Mouse (Mus musculus) macrophage (primary cell): Measurements from ENCODE around the gene Cnnm2. TPM values are rescaled to one million over a fixed set of nuclear protein-coding genes. Genes with fewer than 3 reads are reported as not detected.

Source experiments
- H3K27ac ChIP-seq: fragments of 350-480 bp; formaldehyde crosslinking; 2 replicates; pipeline ENCODE4 v1.9.0; 2021
- H3K36me3 ChIP-seq: fragments of 350-480 bp; formaldehyde crosslinking; 2 replicates; pipeline ENCODE4 v1.9.0; 2021; ENCODE audit errors: inconsistent target
- H3K4me3 ChIP-seq: fragments of 350-480 bp; formaldehyde crosslinking; 2 replicates; pipeline ENCODE4 v1.9.0; 2021; ENCODE audit errors: inconsistent target
- H3K79me2 ChIP-seq: fragments of 350-480 bp; formaldehyde crosslinking; 2 replicates; pipeline ENCODE4 v1.9.0; 2021; ENCODE audit errors: inconsistent target
- WGBS: methylation state at CpG from one replicate; pipeline ENCODE4 v1.1.7; 2026; ENCODE audit warnings: inconsistent platforms; ENCODE audit not compliant: missing documents; 5-methylcytosine and 5-hydroxymethylcytosine counted together
- polyA plus RNA-seq: library from polyadenylated mRNA; stranded (reverse); fragments of 250-400 nt; gene quantifications from 3 replicates; pipeline ENCODE4 v1.2.4, GENCODE M21; 2018; ENCODE audit warnings: inconsistent platforms

Gene Cnnm2
- polyA plus RNA-seq, 1 experiment from 2014 or later = 11.9 TPM

DNA sequence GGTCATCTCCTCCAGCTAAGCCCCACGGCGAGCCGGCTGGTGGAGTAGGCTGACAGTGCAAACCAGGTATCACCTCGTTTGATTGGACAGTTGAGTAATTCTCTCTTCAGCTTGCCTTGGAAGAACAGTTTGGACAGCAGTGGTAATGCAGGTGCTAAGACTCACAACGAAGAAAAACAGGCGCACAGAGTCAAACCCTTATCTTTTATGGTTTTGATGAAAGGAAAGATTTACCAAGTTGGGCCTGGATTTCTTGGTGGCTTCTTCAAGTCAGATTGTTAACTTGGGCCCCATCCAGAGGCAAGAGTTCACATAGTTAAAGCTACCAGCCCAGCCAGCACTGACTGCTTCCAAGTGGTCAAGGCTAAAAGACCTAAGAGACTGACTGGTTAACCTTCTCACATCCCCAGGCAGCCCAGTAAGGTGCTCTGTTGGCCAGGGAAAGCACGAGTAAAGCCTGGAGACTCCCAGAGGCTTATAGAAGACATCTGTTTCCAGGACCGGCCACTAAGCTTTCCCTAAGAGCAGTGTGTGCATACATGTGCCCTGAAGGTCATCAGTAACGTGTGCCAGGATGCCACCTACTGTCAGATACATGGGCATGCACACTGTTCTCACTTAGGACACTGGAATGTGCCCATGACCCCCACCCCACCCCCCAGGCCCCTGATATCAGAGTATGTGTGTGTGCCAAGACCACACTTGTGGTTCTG, 96.0 kb downstream of the Cnnm2 start:
- Histone ChIP-seq H3K79me2 (no peaks in the 10 kb centered on the region), H3K36me3 (no peaks in the 10 kb centered on the region), H3K27ac (no peak overlapping the region), H3K4me3 (no peak overlapping the region)
- whole genome bisulfite sequencing = 79% methylated on average over 9 of the region's 9 CpGs

DNA sequence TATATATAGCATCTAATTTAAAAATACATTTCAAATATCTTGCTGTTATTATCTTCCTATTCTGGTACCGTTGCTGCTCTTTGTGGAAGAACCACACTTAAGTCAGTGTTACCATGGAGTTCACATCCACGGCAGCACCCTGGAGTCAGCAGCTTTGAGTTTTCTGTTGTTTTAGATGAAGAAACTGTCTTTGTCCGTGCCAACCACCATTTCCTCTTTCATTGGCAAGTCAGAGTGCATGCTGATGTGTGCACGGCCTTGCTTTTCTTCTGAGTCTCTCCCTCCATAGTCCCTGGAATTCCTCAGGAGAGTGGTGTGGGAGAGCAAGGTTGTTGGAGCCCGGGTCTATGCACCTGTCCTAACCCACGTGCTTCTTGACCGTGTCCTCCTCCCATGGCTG, 96.8 kb downstream of the Cnnm2 start:
- H3K4me3 ChIP-seq = no peak overlapping the region
- H3K36me3 ChIP-seq = no peaks in the 10 kb centered on the region
- H3K27ac ChIP-seq = no peak overlapping the region
- WGBS = 41% methylated on average over 7 of the region's 7 CpGs
- no peaks in the 10 kb centered on the region for H3K79me2 ChIP-seq

DNA sequence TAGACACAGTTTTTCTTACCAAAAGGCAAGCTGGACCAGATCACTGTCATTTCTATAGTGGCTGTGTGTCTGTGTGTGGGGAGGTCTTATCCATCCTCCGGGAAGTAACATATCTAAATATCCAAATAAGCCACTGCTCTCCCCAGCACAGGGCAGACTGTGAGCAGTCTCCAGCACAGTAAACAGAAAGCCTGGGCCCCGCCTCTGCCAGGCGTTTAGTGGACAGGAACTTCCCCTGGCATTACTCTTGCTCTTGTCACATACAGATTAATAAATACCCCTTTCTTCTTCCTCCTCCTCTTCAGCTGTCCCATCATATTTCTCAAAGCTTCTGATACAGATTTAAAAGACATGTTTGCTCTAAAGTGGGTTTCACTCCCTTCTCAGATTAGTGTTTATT, 101.2 kb downstream of the Cnnm2 start:
- Histone ChIP-seq H3K4me3 (no peak overlapping the region), H3K27ac (peak overlapping the region; percentile 54; the same call in 1 of the 2 replicates), H3K79me2 (no peaks in the 10 kb centered on the region), H3K36me3 (no peaks in the 10 kb centered on the region)
- 28% methylated on average over 3 of the region's 3 CpGs for WGBS

DNA sequence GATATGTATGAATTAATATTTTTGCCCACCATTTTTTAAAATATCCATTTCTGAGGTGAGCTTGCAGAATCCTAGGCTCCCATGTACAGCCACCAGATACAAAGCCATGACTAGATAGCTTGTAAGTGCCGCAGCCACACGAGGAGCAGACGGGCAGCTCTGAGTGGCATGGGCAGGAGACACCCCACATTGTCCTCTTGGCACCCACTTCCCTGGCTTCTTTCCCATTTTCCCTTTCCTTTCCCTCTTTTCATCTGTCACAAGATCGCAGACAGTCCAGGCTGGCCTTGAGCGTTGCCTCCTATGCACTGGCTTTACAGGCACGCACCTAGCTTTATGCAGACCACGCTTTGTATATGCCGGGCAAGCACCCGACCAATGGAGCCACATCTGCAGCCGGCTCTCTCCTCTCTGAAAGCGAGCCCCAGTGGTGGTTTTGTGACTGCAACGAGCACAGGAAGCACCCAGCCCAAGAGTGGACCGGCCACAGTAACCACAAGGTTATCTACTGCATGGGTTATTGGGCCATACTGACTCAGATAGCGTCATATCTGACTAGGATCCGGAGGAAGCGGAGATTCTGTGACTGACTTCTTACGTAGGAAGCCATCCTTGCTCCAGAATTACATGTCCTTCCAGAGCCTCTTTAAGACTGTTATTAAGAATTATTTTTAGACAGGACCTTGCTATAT, 102.0 kb downstream of the Cnnm2 start:
- WGBS = 11% methylated on average over 17 of the region's 17 CpGs
- no peaks in the 10 kb centered on the region for H3K79me2 ChIP-seq
- no peaks in the 10 kb centered on the region for H3K36me3 ChIP-seq
- no peak overlapping the region for H3K4me3 ChIP-seq
- peak overlapping the region; percentile 63 for H3K27ac ChIP-seq

DNA sequence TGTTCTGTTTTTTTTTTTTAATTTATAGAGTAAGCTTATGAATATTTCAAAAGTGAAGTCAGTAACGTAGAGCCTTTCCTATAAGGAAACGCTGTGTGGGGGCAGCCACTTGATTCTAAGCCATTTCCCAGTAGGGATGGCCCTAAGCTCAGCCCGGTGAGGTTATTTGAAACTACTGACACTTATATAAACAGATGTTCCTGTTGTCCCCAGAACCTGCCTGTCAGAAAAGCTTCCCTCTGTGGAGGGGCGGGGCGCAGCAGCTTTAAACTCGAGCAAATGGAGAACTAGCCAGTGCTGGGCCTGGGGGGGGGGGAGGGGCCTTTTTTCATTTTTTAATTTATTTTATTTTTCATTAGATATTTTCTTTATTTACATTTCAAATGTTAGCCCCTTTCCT, 102.7 kb downstream of the Cnnm2 start:
- Histone ChIP-seq H3K4me3 (no peak overlapping the region), H3K36me3 (no peaks in the 10 kb centered on the region), H3K27ac (peak overlapping the region; percentile 63), H3K79me2 (no peaks in the 10 kb centered on the region)
- 7% methylated on average over 6 of the region's 6 CpGs for WGBS

DNA sequence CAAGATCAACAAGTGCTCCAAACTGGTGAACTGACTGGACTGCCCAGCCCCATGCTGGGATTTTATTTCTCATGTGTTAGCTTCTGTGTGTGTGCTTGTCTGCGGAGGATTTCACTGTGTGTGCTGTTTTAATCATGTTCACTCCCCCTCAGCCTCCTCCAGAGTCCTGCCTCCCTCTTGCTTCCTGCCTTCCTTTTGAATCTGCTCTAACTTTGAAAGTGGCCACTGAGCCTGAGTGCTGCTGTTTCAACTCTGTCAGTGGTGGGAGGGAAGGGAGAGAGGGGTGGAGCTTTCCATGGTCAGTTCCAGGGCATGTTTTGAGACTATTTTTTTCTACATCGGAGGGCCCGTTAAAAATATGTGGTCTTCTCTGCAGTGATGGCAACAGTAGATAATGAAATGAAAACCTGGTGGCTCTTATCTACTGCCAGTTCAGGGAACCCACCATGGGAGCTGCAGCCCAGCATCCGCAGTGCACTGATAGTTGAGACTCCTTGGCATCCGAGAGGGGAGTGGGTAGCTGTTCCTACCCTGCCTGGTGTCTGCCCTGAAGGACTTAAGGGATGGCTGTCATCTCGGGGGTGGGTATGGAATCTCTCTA, 103.4 kb downstream of the Cnnm2 start:
- H3K36me3 ChIP-seq = no peaks in the 10 kb centered on the region
- no peaks in the 10 kb centered on the region for H3K79me2 ChIP-seq
- 51% methylated on average over 6 of the region's 6 CpGs for WGBS
- H3K4me3 ChIP-seq = no peak overlapping the region
- peak overlapping the region; percentile 63 for H3K27ac ChIP-seq

DNA sequence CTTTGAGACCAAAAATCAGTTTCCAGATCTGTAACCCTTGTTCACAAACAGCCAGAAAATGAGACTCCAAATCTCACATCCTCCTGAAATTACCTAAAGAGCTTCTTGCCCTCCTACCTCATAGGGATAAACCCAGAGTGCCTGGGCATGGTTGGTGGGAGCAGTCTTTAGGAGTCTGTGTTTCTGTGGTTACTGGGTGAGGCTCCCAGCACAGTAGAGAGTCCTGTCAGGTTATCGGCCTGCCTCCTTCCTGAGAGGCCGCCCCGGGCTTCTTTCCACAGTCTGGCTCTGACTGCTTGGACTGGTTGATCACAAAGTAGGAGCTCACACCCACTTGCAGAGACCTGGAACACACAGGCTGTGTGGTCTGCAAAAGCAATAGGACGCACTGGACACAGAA, 104.0 kb downstream of the Cnnm2 start:
- WGBS = 80% methylated on average over 4 of the region's 4 CpGs
- no peaks in the 10 kb centered on the region for H3K79me2 ChIP-seq
- H3K27ac ChIP-seq = no peak overlapping the region
- H3K36me3 ChIP-seq = no peaks in the 10 kb centered on the region
- H3K4me3 ChIP-seq = no peak overlapping the region

DNA sequence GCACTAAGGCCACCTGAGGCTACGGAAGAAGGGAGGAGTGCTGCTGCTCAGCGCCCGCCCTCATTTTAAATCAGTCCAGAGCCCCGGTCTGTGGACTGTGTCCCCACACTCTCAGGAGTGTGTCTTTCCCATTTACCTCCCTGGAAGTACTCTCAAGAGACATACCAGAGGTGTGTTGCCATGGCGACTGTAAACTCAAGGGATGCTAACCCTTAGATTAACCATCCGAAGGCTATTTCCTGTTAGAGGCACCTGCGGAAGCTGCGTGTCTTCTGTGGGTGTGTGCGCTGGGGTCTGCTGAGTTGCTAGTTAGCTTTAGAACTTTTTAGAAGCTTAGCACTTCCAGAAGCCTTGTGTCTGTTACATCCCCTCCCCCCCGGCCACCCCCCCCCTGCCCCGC, 107.7 kb downstream of the Cnnm2 start:
- Histone ChIP-seq H3K4me3 (no peak overlapping the region), H3K36me3 (no peaks in the 10 kb centered on the region), H3K27ac (no peak overlapping the region), H3K79me2 (no peaks in the 10 kb centered on the region)
- WGBS = 51% methylated on average over 9 of the region's 11 CpGs

DNA sequence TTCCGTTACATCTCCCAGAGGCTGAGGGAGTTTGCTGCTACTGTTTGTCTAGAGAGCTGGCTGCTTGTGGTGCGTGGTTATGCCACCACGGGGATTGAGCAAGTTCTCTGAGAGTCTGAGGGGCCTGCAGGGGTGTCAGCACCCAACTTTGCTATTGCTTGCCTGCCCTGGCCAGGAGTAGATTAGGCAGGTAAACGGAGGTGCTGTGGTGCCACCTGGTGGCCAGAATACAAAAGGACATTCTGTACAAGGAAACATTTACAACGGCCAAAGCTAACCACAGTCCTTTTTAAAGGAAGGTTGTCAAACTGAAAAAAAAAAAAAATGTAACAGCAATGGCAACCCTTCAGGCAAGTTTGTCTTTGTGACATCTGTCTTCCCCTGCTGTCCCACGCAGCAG, 108.1 kb downstream of the Cnnm2 start:
- H3K79me2 ChIP-seq = no peaks in the 10 kb centered on the region
- no peak overlapping the region for H3K4me3 ChIP-seq
- H3K36me3 ChIP-seq = no peaks in the 10 kb centered on the region
- 11% methylated on average over 6 of the region's 6 CpGs for WGBS
- no peak overlapping the region for H3K27ac ChIP-seq

DNA sequence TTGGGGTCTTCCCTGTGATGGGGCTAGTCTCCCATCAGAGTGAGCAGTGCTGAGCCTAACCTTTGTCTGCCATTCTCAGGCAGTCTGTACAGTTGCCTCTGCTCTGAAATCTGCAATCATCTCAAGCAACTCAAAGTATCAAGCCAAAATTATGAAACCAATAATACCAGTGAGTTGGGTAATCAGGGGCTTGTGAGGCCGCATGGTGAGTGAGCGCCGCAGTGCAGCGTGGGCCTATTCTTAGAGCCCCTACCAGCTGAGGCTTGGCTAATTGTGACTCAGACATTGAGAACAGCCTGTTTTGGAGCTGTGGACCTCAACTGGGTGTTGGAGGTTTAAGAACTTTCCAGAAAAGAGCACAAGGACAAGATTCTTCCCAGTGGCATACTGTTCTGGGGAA, 109.7 kb downstream of the Cnnm2 start:
- WGBS = 61% methylated on average over 4 of the region's 4 CpGs
- H3K4me3 ChIP-seq = no peak overlapping the region
- H3K36me3 ChIP-seq = no peaks in the 10 kb centered on the region
- H3K79me2 ChIP-seq = no peaks in the 10 kb centered on the region
- no peak overlapping the region for H3K27ac ChIP-seq

DNA sequence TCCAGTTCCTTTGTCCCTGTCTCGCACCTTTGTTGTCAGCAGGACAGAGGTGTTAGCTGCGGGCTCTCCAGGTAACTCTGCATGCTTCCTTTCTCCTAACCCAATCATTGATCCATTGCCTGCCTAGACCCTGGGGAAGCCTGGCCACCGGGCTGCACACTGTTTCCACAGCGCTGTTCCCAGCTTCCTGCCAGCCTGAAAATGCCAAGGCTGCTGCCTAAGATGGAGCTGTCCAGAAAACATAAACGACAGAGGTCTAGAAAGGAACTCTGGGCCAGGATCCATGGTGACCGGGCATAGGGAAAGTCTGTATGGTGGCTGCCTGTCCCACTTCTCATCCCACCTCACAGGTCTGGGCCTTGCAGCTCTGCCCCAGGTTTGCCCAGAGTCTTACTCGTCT, 110.3 kb downstream of the Cnnm2 start:
- Histone ChIP-seq H3K4me3 (no peak overlapping the region), H3K36me3 (no peaks in the 10 kb centered on the region), H3K79me2 (no peaks in the 10 kb centered on the region), H3K27ac (no peak overlapping the region)
- WGBS = 95% methylated on average over 7 of the region's 7 CpGs

DNA sequence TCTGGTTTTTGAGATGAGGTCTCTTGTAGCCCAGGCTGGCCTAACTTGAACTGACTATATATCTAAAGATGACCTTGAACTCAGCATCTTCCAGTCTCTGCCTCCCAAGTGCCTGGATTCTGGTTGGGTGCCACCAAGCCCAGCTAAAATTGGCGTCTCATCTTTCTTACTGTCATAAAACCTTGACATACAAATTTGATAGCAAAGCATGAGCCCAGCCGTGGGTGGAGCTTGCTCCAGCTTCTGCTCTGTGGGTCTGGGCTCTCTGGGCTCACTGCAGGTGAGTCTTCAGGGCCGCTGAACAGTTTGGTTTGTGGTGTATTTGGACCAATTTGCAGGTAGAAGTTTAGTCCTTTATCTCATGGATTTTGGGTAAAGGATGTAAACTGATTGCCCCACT, 112.5 kb downstream of the Cnnm2 start:
- H3K4me3 ChIP-seq = no peak overlapping the region
- no peak overlapping the region for H3K27ac ChIP-seq
- no peaks in the 10 kb centered on the region for H3K36me3 ChIP-seq
- H3K79me2 ChIP-seq = no peaks in the 10 kb centered on the region
- 95% methylated on average over 3 of the region's 3 CpGs for WGBS

DNA sequence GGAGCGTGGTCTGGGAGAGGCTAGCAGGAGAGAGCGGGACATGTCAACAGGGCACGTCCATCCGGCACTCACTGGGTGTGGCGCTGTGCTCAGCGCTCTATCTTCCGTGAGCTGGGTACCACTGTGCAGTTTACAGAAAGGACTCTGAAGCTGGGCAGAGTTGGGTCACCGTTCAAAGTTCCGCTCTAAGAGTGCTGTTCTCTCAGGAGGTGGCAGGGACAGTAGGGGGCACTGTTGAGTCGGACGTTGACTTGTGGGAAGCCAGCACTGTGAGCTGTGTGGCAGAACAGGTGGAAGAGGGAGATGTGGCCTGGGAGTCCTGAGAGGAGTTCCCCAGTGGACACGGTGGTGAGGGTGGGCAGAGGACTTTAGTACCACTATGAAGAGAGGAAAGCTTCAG, 114.4 kb downstream of the Cnnm2 start:
- Histone ChIP-seq H3K27ac (no peak overlapping the region), H3K79me2 (no peaks in the 10 kb centered on the region), H3K4me3 (no peak overlapping the region), H3K36me3 (no peaks in the 10 kb centered on the region)
- 33% methylated on average over 12 of the region's 12 CpGs for whole genome bisulfite sequencing

DNA sequence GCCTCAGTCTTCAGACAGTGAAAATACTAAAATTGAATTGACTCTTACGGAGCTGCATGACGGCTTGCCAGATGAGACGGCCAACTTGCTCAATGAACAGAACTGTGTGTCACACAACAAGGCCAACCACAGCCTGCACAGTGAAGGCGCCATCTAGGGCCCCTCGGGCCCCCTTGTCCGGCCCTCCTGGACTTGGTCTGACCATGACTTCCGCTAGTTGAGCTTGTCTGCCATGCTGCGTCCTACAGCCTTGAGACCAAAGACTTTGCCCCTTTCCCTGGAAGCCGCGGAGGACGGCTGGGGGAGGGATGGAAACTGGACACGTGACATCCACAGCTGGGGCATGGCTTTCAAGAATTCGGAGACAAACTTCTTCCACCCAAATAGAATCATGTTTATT, 116.5 kb downstream of the Cnnm2 start:
- WGBS = 92% methylated on average over 13 of the region's 13 CpGs
- Histone ChIP-seq H3K27ac (no peak overlapping the region), H3K4me3 (no peak overlapping the region), H3K79me2 (no peaks in the 10 kb centered on the region), H3K36me3 (no peaks in the 10 kb centered on the region)

DNA sequence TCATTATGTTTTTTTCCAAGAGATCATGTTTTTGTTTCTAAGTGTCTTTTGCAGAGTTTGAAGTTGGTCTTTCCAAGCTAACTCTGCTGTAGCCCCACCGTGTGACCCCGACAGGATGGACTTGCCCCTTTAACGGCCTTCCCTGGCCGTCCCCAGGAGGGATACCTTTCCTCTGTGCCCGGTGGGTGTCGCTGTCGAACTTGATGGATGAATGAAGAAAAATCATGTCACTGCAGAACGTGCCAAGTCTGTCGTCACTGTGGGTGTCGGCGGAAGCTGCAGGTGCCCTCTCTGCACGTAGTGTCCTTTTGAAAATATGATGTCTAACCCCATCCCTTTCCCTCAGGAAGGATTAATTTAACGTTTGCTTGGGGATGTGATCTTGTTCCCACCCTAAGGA, 117.0 kb downstream of the Cnnm2 start:
- Histone ChIP-seq H3K79me2 (no peaks in the 10 kb centered on the region), H3K4me3 (no peak overlapping the region), H3K27ac (no peak overlapping the region), H3K36me3 (peaks cover 2% of the 10 kb centered on the region; the same call in 1 of the 2 replicates)
- 66% methylated on average over 13 of the region's 13 CpGs for WGBS
